Mouse (Mus musculus): ENCODE measurements around the gene Ncoa3.

Ncoa3 gene

DNA sequence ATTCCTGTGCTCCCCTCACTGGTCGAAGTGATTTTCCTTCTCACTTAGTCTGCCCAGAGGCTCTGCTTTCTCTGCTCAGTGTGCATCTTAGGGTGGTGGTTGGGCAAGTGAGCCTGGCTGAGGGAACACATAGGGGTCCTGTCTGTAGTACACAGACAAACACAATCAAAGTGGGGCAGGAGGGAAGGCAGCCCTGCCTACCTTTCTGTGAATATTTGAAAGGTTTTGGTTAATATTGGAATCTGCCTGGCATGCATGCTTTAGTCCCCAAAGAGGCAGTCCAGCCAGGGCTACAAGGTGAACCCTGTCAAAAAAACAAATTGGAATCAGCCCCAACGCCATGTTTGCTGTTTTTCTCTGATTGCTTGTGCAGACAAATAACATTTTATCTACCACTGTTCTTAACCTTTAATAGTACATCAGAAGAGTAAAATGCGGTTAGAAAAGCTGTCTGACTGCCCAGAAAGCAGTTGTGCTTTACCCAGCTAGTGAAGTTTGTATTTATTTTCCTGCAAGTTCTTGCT is 42.6 kb downstream of the Ncoa3 start:
- no peak for DNase-seq (ENCODE audit: low spot score in 2 of 2)

DNA sequence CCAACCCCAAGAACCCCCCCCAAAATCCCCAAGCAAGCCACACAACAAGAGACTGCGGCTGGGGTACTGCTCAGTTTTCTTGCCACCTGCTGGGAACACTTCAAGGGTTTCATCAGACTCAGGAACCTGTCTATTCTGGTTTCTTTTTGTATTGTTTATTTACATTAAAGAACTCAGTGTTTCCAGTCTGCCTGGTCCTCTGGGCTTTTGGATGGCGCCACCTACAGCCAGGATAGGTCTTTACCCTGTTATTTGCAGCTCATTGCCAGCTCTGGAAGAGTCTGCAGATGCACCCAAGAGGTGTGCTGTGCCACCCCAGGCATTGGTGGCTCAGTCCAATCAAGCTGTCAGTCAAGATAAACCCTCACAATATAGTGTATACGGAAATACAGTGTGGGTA is 43.3 kb downstream of the Ncoa3 start:
- DNase-seq (ENCODE audit: low spot score in 2 of 2) = no peak

DNA sequence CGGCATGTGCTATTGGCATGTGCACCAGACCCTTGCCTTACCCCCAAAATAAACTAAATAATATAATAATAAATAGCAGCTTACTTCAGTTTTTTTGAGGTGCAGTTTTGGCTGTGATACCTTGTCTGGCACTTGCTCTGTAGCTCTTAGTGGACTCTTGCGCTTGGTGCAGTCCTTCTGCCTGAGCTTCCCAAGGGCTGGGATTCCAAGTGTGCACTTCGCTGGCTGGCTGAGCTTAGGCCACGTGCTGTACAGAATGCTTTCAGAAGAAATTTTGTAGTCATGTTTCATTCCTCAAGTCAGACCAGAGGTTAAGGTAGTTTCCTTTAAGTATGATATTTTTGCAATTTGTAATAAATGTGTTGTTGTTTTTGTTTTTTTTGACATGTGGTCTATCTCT is 47.2 kb downstream of the Ncoa3 start:
- no peak for DNase-seq (ENCODE audit: low spot score in 2 of 2)

GRCm38 (mm10) chr2:166042542-166042941 is 50.1 kb downstream of the Ncoa3 start:
- no peak for DNase-seq (ENCODE audit: low spot score in 2 of 2)

DNA sequence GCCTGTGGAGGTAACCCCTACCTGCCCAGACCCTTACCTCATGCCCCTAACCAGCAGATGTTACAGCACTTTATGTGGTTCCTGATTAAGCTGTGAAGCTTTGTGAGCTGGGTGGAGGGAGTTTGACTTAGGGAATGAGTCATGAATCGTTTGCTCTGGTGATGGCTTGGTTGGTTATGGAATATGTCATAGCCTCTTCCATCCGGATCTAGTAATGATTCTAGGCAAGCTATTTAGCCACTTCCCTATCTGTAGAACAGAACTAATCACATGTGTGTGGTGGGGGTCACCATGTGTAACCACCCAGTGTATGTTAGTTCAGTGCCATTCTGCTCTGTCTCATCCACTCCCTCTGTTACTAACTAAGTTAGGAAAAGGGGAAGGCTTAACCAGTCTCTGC is 52.6 kb downstream of the Ncoa3 start:
- DNase-seq (ENCODE audit: low spot score in 2 of 2) = no peak

DNA sequence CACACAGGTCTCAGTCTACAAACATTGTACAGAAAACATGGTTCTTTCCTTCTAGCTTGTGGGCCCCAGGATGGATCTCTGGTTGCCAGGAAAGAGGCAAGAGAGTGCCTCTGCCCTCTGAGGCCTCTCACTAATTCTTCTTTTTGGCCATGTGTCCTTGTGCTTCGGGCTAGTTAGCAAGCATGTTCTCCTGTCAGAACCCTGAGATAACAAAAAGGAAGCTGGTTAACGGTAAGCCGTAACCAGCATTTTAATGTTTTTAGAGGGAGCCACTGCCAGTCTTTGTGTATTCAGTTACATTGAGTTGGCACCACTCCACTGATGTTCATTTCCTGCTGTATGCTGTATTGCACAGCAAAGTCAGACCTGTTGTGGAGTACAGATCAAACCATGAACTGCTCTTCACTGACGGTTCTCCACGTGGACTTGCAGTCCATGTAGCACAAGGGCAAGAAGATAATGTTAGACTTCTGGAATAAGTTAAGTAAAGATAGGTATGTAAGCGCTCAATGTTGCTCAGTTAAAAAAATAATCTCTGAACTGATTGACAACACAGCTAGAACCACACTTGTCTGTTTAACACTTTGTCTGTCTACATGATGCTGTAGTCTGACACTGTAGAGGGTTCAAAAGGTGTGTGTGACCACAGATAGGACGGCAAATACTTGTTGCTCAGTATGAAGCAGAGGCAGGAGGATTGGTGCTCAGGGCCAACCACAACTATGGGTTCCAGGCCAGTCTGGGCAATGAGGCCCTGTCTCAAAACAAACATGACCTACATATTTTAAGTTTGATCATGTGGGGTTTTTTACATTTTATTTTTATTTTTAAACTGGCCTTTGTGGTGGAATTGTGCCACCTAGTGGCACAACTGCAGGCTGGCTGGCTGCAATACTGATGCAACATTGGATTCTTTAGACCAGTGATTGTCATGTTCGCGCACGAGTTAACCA is 53.4 kb downstream of the Ncoa3 start:
- DNase-seq (ENCODE audit: low spot score in 2 of 2) = no peak

DNA sequence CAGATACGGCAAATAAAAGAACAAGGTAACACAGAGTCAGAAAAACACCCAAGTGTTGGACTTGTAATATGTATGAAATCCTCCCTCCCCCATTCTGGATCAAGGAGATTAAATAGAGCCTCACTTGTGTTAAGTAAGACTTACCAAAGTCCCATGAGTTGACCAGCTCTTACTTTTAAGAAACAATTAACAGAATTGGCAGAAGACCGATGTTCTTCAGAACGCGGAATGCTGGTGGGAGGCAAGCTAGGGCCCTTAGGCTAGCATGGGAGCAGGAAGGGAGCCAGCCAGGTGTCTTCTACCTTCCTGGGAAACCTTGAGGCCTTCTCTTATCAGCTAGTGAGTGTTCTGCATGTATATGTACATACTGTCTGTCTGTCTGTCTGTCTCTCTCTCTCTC is 55.5 kb downstream of the Ncoa3 start:
- DNase-seq (ENCODE audit: low spot score in 2 of 2) = no peak

GRCm38 (mm10) chr2:166048852-166049251 is 56.4 kb downstream of the Ncoa3 start:
- no peak for DNase-seq (ENCODE audit: low spot score in 2 of 2)

DNA sequence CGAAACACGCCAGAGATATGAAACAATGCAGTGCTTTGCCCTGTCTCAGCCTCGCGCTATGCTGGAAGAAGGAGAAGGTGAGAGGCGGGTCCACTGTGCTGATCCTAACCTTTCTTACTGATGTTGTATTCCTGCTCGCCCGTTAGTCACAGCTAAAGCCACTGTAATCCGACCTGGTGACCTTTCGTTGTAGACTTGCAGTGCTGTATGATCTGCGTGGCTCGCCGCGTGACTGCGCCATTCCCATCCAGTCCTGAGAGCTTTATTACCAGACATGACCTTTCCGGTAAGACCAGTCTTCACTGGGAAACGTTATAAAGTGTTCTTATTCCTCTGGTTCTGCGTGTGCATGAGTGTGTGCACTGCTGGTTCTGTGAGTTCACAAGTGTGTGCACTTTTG is 59.0 kb downstream of the Ncoa3 start:
- no peak for DNase-seq (ENCODE audit: low spot score in 2 of 2)

DNA sequence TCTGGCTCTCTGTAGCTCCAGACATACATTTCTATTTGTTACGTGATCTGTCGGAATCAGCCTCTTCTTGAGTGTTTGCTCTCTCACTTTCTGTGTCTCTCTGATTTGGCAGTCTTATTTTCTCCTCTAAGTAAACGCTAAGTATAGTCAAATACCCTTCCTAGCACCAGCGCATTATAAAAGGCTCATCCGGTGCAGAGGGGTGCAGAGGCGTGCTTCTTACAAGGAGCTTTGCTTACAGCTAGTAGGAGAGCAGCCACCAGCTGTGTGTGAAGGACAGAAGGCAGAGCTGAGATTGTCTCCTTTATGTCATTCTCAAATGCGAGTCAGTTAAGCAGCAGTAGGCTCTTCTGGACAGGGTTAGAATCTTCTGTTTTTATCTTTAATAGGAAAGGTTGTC is 59.5 kb downstream of the Ncoa3 start:
- no peak for DNase-seq (ENCODE audit: low spot score in 2 of 2)

DNA sequence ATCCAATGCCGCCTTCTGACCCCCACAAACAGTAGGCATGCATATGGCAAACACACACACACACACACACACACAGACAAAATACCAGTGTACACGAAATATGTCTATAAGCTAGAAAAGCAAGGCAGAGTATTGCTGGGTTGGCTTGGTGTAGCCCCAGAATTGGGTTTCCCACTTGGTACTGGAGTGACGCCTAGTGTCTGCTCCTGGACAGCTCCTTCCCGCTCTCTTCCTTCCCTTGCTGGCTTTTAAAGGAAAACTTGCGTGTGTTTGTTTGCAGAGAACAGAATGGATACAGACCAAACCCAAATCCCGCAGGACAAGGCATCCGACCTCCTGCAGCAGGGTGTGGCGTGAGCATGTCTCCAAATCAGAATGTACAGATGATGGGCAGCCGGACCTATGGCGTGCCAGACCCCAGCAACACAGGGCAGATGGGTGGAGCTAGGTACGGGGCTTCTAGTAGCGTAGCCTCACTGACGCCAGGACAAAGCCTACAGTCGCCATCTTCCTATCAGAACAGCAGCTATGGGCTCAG is 61.6 kb downstream of the Ncoa3 start:
- DNase-seq (ENCODE audit: low spot score in 2 of 2) = no peak

DNA sequence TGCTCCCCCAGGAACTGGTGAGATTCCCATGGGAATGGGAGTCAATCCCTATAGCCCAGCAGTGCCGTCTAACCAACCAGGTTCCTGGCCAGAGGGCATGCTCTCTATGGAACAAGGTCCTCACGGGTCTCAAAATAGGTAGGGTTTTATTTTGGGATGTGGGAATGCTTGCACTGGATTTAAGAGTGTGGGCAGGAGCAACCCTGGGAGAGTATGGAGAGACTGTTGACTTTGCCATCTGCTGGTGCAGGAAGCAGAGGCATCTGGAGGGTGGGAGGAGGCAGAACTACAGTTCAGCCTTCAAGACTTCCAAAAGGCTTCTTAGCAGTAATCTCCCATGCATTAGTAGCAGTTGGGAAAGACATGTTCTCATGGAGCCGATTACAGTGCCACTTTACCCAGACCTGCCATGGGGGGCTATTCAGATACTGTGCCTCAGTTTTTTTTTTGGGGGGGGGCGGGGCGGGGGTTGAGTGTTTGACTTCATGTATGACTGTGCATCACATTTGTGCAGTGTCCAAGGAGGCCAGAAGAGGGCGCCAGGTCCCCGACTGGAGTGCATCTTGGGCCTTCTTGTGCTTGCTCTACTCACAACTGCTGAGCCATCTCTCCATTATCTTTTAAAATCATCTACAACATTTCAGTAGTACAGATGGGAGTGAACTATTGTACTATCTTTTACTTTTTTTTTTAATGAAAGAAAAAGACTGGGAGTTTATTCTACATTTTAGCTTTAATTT is 67.4 kb downstream of the Ncoa3 start:
- no peak for DNase-seq (ENCODE audit: low spot score in 2 of 2)

GRCm38 (mm10) chr2:166062008-166062407 is 69.6 kb downstream of the Ncoa3 start:
- DNase-seq (ENCODE audit: low spot score in 2 of 2) = no peak

DNA sequence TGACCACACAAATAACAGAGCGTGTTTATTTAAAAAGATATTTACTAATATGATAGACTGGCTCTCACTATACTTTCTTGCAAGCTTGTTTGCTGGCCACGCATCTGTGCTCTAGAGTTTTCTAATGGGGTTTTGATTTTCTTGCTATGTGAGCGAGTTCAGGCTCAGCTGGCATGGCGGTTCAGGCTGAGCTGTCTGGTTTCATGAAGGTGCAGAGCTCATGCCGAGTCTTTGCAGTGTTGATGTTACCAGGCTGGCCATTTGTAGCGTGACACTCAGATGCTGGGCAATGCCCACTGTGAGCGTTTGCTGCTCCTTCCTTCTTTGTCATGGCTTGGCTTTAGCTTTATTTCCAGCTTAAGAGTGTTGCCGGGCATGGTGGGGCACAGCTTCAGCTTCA is 70.0 kb downstream of the Ncoa3 start:
- no peak for DNase-seq (ENCODE audit: low spot score in 2 of 2)

GRCm38 (mm10) chr2:166066434-166066833 is 74.0 kb downstream of the Ncoa3 start:
- DNase-seq (ENCODE audit: low spot score in 2 of 2) = no peak

GRCm38 (mm10) chr2:166068261-166068660 is 75.8 kb downstream of the Ncoa3 start:
- DNase-seq (ENCODE audit: low spot score in 2 of 2) = no peak

DNA sequence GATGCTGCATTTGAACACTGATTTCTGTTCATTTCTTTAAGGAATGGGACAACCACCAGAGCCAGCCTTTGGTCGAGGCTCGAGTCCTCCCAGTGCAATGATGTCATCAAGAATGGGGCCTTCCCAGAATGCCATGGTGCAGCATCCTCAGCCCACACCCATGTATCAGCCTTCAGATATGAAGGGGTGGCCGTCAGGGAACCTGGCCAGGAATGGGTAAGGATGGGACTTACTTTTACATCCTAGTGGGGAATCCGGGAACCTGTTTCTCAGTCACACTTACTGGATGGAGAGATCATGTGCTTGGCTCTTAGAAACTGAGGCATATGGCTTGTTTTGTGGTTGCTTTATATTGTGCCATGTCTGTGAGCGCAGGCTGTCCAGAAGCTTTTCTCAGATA is 76.7 kb downstream of the Ncoa3 start:
- no peak for DNase-seq (ENCODE audit: low spot score in 2 of 2)

- DNase-seq (ENCODE audit: low spot score in 2 of 2) = no peak
These were observed 77.3 kb downstream of the Ncoa3 start for GRCm38 (mm10) chr2:166069738-166070137.

DNA sequence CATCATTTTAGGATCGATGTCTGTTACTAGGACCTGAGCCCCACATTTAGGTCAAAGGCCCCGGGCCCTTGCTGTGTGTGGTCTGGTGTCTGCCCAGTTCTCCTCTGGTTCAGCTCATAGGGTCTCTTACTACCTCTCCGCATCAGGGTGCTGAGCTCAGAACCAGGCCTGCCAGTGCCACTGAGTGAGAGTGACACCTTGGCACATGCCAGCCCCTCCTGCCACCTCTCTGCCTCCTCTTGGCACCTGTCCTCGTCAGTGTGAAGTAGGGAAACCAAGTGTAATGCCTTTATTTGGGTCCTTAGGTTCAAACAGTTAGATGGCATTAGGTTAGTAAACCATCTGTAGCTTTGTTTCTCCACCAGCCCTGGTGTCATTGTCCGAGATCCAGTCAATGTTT is 79.0 kb downstream of the Ncoa3 start:
- DNase-seq (ENCODE audit: low spot score in 2 of 2) = no peak

DNA sequence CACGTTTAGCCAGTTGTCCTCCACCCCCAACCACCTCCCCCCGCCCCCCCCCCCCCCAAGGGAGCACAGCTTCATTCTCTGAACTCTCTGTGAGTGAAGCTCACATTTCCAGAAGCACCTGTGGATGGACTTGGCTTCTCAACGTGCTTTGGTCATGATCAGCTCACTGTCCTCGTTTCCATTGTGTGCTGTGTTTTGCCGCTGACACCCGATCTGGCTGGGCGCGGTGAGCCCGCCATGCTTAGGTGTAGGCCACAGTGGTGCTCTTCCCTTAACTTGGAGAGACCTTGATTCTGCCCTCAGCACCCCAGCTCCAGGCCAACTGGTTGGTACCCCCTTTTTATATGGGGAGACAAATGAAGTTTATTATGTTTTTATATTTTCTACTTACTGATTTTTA is 79.5 kb downstream of the Ncoa3 start:
- DNase-seq (ENCODE audit: low spot score in 2 of 2) = no peak

DNA sequence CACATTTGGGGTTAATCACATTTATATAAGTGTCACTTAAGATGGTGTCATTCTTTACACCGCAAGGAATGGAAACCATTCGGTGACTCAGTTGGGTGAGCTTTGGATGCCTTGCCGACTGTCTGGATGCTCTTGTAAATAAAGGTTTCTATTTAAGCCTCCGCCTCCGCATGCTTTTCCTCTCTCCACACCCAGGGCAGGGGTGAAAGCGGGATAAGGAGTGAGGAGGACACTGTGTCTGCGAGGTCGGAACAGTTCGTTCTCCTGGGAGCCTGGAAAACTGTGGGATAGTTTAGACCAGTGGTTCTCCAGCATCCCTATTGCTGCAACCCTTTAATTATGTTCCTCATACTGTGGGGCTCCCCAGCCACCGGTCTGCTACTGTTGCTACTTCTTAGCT is 80.6 kb downstream of the Ncoa3 start:
- no peak for DNase-seq (ENCODE audit: low spot score in 2 of 2)

GRCm38 (mm10) chr2:166074322-166074721 is 81.9 kb downstream of the Ncoa3 start:
- no peak for DNase-seq (ENCODE audit: low spot score in 2 of 2)

DNA sequence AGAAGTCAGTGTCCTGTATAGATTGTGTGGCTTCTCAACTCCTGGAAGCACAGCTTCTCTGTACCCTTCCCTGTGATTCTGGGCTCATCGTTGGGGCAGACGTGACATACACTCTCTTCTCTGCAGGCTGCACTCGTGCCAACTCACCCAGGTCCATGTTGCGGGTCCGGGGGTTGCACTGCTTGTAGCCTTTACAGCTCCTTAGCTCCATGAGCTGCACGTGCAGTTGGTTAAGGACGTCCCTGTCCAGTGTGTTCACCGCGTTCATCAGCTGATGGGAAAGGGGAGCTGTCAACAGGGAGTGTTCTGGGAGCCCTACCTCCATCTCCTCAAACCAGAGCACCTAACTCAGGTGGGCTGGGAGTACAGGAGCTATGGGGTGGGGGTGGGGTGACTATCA is 84.9 kb downstream of the Ncoa3 start:
- no peak for DNase-seq (ENCODE audit: low spot score in 2 of 2)

Measured in frontal cortex, postnatal 14 days (tissue).